Mouse (Mus musculus): ENCODE results near the gene Itgb2l. TPM values are rescaled to one million over a fixed set of nuclear protein-coding genes. Genes with fewer than 3 reads are reported as not detected.
A peak's percentile ranks its signal among the peaks of the same experiment; 100 is the strongest.

Gene Itgb2l
- polyA plus RNA-seq, 1 experiment from 2014 or later: 0.10 TPM

- Histone ChIP-seq H3K27me3 (replicated peaks) (no peaks in the 10 kb centered on the region), H3K9ac (replicated peaks) (no peak overlapping the region), H3K27ac (replicated peaks) (no peak overlapping the region), H3K9me3 (replicated peaks) (no peaks in the 10 kb centered on the region), H3K4me3 (replicated peaks) (no peak overlapping the region), H3K4me2 (no peak overlapping the region), H3K4me1 (no peaks in the 10 kb centered on the region), H3K36me3 (no peaks in the 10 kb centered on the region)
- WGBS: 90% methylated on average over 2 of the region's 2 CpGs
- no peak for ATAC-seq (ENCODE audit: low FRiP score)
Observed at GRCm38 (mm10) chr16:96425044-96425443, 18.4 kb downstream of the Itgb2l start.

GRCm38 (mm10) chr16:96408064-96408465 lies 35.4 kb downstream of the Itgb2l start:
- Histone ChIP-seq H3K9ac (replicated peaks) (no peak overlapping the region), H3K9me3 (replicated peaks) (no peaks in the 10 kb centered on the region), H3K4me2 (no peak overlapping the region), H3K4me1 (no peaks in the 10 kb centered on the region), H3K4me3 (replicated peaks) (no peak overlapping the region), H3K36me3 (no peaks in the 10 kb centered on the region), H3K27ac (replicated peaks) (no peak overlapping the region), H3K27me3 (replicated peaks) (no peaks in the 10 kb centered on the region)
- WGBS: 33% methylated on average over 4 of the region's 4 CpGs
- no peak for ATAC-seq (ENCODE audit: low FRiP score)

GRCm38 (mm10) chr16:96406312-96406711 lies 37.1 kb downstream of the Itgb2l start:
- no peak for ATAC-seq (ENCODE audit: low FRiP score)
- WGBS: 61% methylated on average over 4 of the region's 4 CpGs
- H3K9ac ChIP-seq (replicated peaks): no peak overlapping the region
- no peak overlapping the region for H3K27ac ChIP-seq (replicated peaks)
- H3K4me2 ChIP-seq: no peak overlapping the region
- no peaks in the 10 kb centered on the region for H3K27me3 ChIP-seq (replicated peaks)
- no peaks in the 10 kb centered on the region for H3K4me1 ChIP-seq
- no peak overlapping the region for H3K4me3 ChIP-seq (replicated peaks)
- H3K9me3 ChIP-seq (replicated peaks): no peaks in the 10 kb centered on the region
- H3K36me3 ChIP-seq: no peaks in the 10 kb centered on the region

- no peak; the same call in 1 of the 2 replicates for ATAC-seq (ENCODE audit: low FRiP score)
- Histone ChIP-seq H3K9me3 (replicated peaks) (no peaks in the 10 kb centered on the region), H3K9ac (replicated peaks) (no peak overlapping the region), H3K27ac (replicated peaks) (no peak overlapping the region; the same call in 1 of the 2 replicates), H3K4me3 (replicated peaks) (no peak overlapping the region), H3K36me3 (no peaks in the 10 kb centered on the region), H3K4me1 (no peaks in the 10 kb centered on the region), H3K27me3 (replicated peaks) (no peaks in the 10 kb centered on the region), H3K4me2 (no peak overlapping the region)
- 58% methylated on average over 6 of the region's 6 CpGs for WGBS
Observed at GRCm38 (mm10) chr16:96402294-96402693, 41.1 kb downstream of the Itgb2l start.

- ATAC-seq (ENCODE audit: low FRiP score): peak; percentile 31; the same call in 1 of the 2 replicates
- Histone ChIP-seq H3K4me1 (no peaks in the 10 kb centered on the region), H3K27ac (replicated peaks) (no peak overlapping the region), H3K4me3 (replicated peaks) (no peak overlapping the region), H3K9ac (replicated peaks) (no peak overlapping the region), H3K4me2 (no peak overlapping the region), H3K27me3 (replicated peaks) (no peaks in the 10 kb centered on the region), H3K9me3 (replicated peaks) (no peaks in the 10 kb centered on the region), H3K36me3 (no peaks in the 10 kb centered on the region)
- 66% methylated on average over 4 of the region's 4 CpGs for WGBS
Observed at GRCm38 (mm10) chr16:96400046-96400445, 43.4 kb downstream of the Itgb2l start.

GRCm38 (mm10) chr16:96398806-96399205 lies 44.6 kb downstream of the Itgb2l start:
- no peak overlapping the region for H3K4me3 ChIP-seq (replicated peaks)
- 76% methylated on average over 3 of the region's 3 CpGs for WGBS
- H3K36me3 ChIP-seq: no peaks in the 10 kb centered on the region
- no peak overlapping the region for H3K9ac ChIP-seq (replicated peaks)
- no peak overlapping the region for H3K4me2 ChIP-seq
- no peaks in the 10 kb centered on the region for H3K4me1 ChIP-seq
- ATAC-seq (ENCODE audit: low FRiP score): no peak
- no peak overlapping the region for H3K27ac ChIP-seq (replicated peaks)
- H3K9me3 ChIP-seq (replicated peaks): no peaks in the 10 kb centered on the region
- H3K27me3 ChIP-seq (replicated peaks): no peaks in the 10 kb centered on the region

GRCm38 (mm10) chr16:96396013-96396650 lies 47.3 kb downstream of the Itgb2l start:
- H3K9ac ChIP-seq (replicated peaks): no peak overlapping the region
- no peak overlapping the region for H3K4me3 ChIP-seq (replicated peaks)
- no peak overlapping the region for H3K4me2 ChIP-seq
- 81% methylated on average over 9 of the region's 9 CpGs for WGBS
- ATAC-seq (ENCODE audit: low FRiP score): no peak
- H3K27ac ChIP-seq (replicated peaks): no peak overlapping the region
- H3K36me3 ChIP-seq: no peaks in the 10 kb centered on the region
- H3K27me3 ChIP-seq (replicated peaks): no peaks in the 10 kb centered on the region
- H3K9me3 ChIP-seq (replicated peaks): no peaks in the 10 kb centered on the region
- no peaks in the 10 kb centered on the region for H3K4me1 ChIP-seq

- no peak overlapping the region for H3K4me2 ChIP-seq
- no peak overlapping the region for H3K27ac ChIP-seq (replicated peaks)
- no peaks in the 10 kb centered on the region for H3K36me3 ChIP-seq
- no peaks in the 10 kb centered on the region for H3K27me3 ChIP-seq (replicated peaks)
- H3K4me3 ChIP-seq (replicated peaks): no peak overlapping the region
- no peak for ATAC-seq (ENCODE audit: low FRiP score)
- H3K9ac ChIP-seq (replicated peaks): no peak overlapping the region
- 77% methylated on average over 4 of the region's 4 CpGs for WGBS
- H3K9me3 ChIP-seq (replicated peaks): no peaks in the 10 kb centered on the region
- H3K4me1 ChIP-seq: no peaks in the 10 kb centered on the region
Observed at GRCm38 (mm10) chr16:96395516-96395915, 47.9 kb downstream of the Itgb2l start.

- Histone ChIP-seq H3K4me1 (no peaks in the 10 kb centered on the region), H3K9me3 (replicated peaks) (no peaks in the 10 kb centered on the region)
- no peak for ATAC-seq (ENCODE audit: low FRiP score)
Observed at GRCm38 (mm10) chr16:96391070-96391469, 52.3 kb downstream of the Itgb2l start.

GRCm38 (mm10) chr16:96388481-96388880 lies 54.9 kb downstream of the Itgb2l start:
- no peak overlapping the region for H3K9ac ChIP-seq (replicated peaks)
- H3K36me3 ChIP-seq: no peaks in the 10 kb centered on the region
- H3K27ac ChIP-seq (replicated peaks): no peak overlapping the region
- ATAC-seq (ENCODE audit: low FRiP score): no peak
- no peaks in the 10 kb centered on the region for H3K4me1 ChIP-seq
- WGBS: 79% methylated on average over 5 of the region's 5 CpGs
- H3K4me2 ChIP-seq: no peak overlapping the region
- no peaks in the 10 kb centered on the region for H3K9me3 ChIP-seq (replicated peaks)
- no peak overlapping the region for H3K4me3 ChIP-seq (replicated peaks)
- H3K27me3 ChIP-seq (replicated peaks): no peaks in the 10 kb centered on the region

More at GRCm38 (mm10) chr16:96391070-96391469, 52.3 kb downstream of the Itgb2l start:
- Histone ChIP-seq H3K36me3 (no peaks in the 10 kb centered on the region), H3K4me2 (no peak overlapping the region), H3K27ac (replicated peaks) (no peak overlapping the region), H3K27me3 (replicated peaks) (no peaks in the 10 kb centered on the region), H3K4me3 (replicated peaks) (no peak overlapping the region), H3K9ac (replicated peaks) (no peak overlapping the region)

GRCm38 (mm10) chr16:96387685-96388371 lies 55.6 kb downstream of the Itgb2l start:
- WGBS: 92% methylated on average over 6 of the region's 6 CpGs
- H3K4me3 ChIP-seq (replicated peaks): no peak overlapping the region
- ATAC-seq (ENCODE audit: low FRiP score): no peak
- no peaks in the 10 kb centered on the region for H3K4me1 ChIP-seq
- no peaks in the 10 kb centered on the region for H3K27me3 ChIP-seq (replicated peaks)
- no peak overlapping the region for H3K9ac ChIP-seq (replicated peaks)
- no peaks in the 10 kb centered on the region for H3K36me3 ChIP-seq
- no peak overlapping the region for H3K4me2 ChIP-seq
- no peak overlapping the region for H3K27ac ChIP-seq (replicated peaks)
- no peaks in the 10 kb centered on the region for H3K9me3 ChIP-seq (replicated peaks)

- no peak overlapping the region for H3K4me2 ChIP-seq
- no peaks in the 10 kb centered on the region for H3K36me3 ChIP-seq
- H3K27ac ChIP-seq (replicated peaks): no peak overlapping the region
- ATAC-seq (ENCODE audit: low FRiP score): no peak
- no peaks in the 10 kb centered on the region for H3K27me3 ChIP-seq (replicated peaks)
- no peak overlapping the region for H3K4me3 ChIP-seq (replicated peaks)
- H3K9me3 ChIP-seq (replicated peaks): no peaks in the 10 kb centered on the region
- no peak overlapping the region for H3K9ac ChIP-seq (replicated peaks)
- no peaks in the 10 kb centered on the region for H3K4me1 ChIP-seq
Observed at GRCm38 (mm10) chr16:96384741-96385140, 58.7 kb downstream of the Itgb2l start.

Data from neural tube, embryonic 15.5 days (tissue).